Comparison of ENCODE assay signal across 11 mouse cellular contexts in the genomic region with DNA sequence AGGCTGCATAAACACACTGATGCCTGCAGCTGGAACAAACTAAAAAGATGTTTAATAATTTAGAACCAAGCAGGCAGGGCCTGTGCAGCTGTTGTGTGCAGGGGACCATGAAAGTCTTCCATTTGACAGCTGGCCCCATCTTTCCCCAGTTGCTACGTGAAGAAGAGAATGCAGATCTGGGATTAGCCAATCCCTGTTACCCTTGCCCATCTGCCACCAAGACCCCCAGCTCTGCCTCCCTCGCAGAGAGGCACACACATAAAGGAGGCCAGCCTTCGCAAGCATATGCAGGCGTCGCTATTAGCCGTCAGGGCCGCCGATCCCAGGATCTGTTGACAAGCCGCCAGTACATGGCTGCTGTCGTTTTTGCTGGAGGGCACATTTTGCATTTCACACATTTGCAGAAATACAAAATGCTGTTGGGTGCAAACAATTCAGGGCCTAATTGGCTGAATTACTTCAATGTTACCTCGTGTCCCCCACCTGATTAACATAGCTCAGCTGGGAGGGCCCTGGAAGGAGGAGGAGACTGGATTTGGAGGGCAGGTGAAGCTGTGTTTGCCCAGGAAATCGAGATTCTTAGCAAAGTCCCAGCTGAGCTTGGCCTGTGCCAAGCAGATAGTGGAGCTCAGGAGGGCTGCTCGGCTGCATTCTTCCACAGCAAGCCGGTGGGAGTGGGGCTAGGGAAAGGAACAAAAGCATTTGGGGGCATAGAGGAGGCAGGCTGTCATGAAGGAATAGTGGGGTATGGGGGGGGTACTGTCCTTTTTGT.
DNase-seq lines count a peak whose midpoint lies in the region; ATAC-seq and TF ChIP-seq lines count a peak whose summit lies in the region.
"Had no signal": no experiment of that assay in that cellular context is flagged by ENCODE, and none has a peak within 500 bp of the region (broad histone marks: within the 10 kb centered on the region; RNA-seq: fewer than 3 reads in every experiment).

No protein-coding gene starts in this region.

- no peak for DNase-seq in left cerebral cortex, adult 2 months (ENCODE audit: extremely low spot score in 1 of 2, low spot score in 2 of 2)
- DNase-seq in left cerebral cortex, postnatal 25 days (ENCODE audit: low spot score in 2 of 2) = no peak
- DNase-seq in forebrain, postnatal 0 days = peak; percentile 67
- peak; percentile 92 for DNase-seq in midbrain, embryonic 11.5 days (ENCODE audit: low spot score, missing footprints)
- peak; percentile 94 for DNase-seq in retina, postnatal 1 day
- no peak for DNase-seq in spleen, adult 12 weeks (ENCODE audit: low spot score)
- DNase-seq in testis, postnatal 14 days (ENCODE audit: low spot score) = no peak
- no peak for DNase-seq in heart, postnatal 10 days
- DNase-seq: kidney, adult 9 months; lung, postnatal 4 days had no signal

- intact Hi-C loops in left cerebral cortex, adult 2 months (cut with DNase I) = no loop called here
- intact Hi-C loops in left cerebral cortex, postnatal 25 days (cut with DNase I) = no loop called here
- intact Hi-C loops in heart, postnatal 10 days (cut with DNase I) = no loop called here

- H3K4me1 ChIP-seq in forebrain, postnatal 0 days (ENCODE audit: insufficient read depth) = 0 out of 2 replicates have a peak, but pooled peaks cover 2% of the 10 kb centered on the region
- H3K4me1 ChIP-seq in midbrain, embryonic 11.5 days (ENCODE audit: control insufficient read depth, insufficient read depth, low read length) = peaks cover 23% of the 10 kb centered on the region

- peak overlapping the region; percentile 21; the same call in 1 of the 2 replicates for H3K27ac ChIP-seq in left cerebral cortex, adult 2 months
- H3K27ac ChIP-seq in forebrain, postnatal 0 days (ENCODE audit: low read depth, low read length) = no peak overlapping the region
- H3K27ac ChIP-seq in midbrain, embryonic 11.5 days (ENCODE audit: low read depth, low read length) = peak overlapping the region; percentile 80

- 9% methylated on average over 14 of the region's 14 CpGs for WGBS in forebrain, postnatal 0 days
- 35% methylated on average over 14 of the region's 14 CpGs for WGBS in midbrain, embryonic 11.5 days

- H3K36me3 ChIP-seq in forebrain, postnatal 0 days (ENCODE audit: insufficient read depth) = no peaks in the 10 kb centered on the region
- H3K36me3 ChIP-seq in midbrain, embryonic 11.5 days (ENCODE audit: control insufficient read depth, insufficient read depth, low read length) = no peaks in the 10 kb centered on the region

- no peak overlapping the region for H3K9ac ChIP-seq in forebrain, postnatal 0 days
- no peak overlapping the region for H3K9ac ChIP-seq in midbrain, embryonic 11.5 days (ENCODE audit: low read length)

- no peak overlapping the region for H3K4me2 ChIP-seq in forebrain, postnatal 0 days (ENCODE audit: low read depth)
- H3K4me2 ChIP-seq in midbrain, embryonic 11.5 days = peak overlapping the region; percentile 16; the same call in 1 of the 2 replicates

- TF ChIP-seq CTCF in left cerebral cortex, adult 2 months (IDR thresholded peaks at IDR 0.05) = no peak
- no peak for TF ChIP-seq CTCF in forebrain, postnatal 0 days (IDR thresholded peaks at IDR 0.05; ENCODE audit: low read depth)

- H3K9me3 ChIP-seq in forebrain, postnatal 0 days (ENCODE audit: low read length) = no peaks in the 10 kb centered on the region
- H3K9me3 ChIP-seq in midbrain, embryonic 11.5 days (ENCODE audit: control insufficient read depth, low read length) = no peaks in the 10 kb centered on the region

- no peak overlapping the region for H3K4me3 ChIP-seq in left cerebral cortex, adult 2 months
- no peak overlapping the region for H3K4me3 ChIP-seq in forebrain, postnatal 0 days (ENCODE audit: low read depth, low read length)
- H3K4me3 ChIP-seq in midbrain, embryonic 11.5 days (ENCODE audit: low read depth, low read length) = no peak overlapping the region

- H3K27me3 ChIP-seq in forebrain, postnatal 0 days (ENCODE audit: insufficient read depth, low read length) = peaks cover 9% of the 10 kb centered on the region; the same call in 1 of the 2 replicates
- H3K27me3 ChIP-seq in midbrain, embryonic 11.5 days (ENCODE audit: control insufficient read depth, insufficient read depth, low read length) = no peaks in the 10 kb centered on the region
- H3K27me3 ChIP-seq: Patski had no signal

- ATAC-seq in forebrain, postnatal 0 days = peak; percentile 66
- peak; percentile 90 for ATAC-seq in midbrain, embryonic 11.5 days (ENCODE audit: low FRiP score)
- ATAC-seq: Patski had no signal

Comparison
In these comparisons a context has a peak if more than half of its experiments do, and no peak if none do; other contexts are left out.
1. DNase-seq: peak in forebrain, postnatal 0 days (single experiment), midbrain, embryonic 11.5 days (single experiment) and retina, postnatal 1 day (single experiment); none in left cerebral cortex, adult 2 months (0 of 2), left cerebral cortex, postnatal 25 days (0 of 2), spleen, adult 12 weeks (single experiment), testis, postnatal 14 days (single experiment) and heart, postnatal 10 days (0 of 2).